Mouse (Mus musculus) bone marrow, adult 2 months (tissue): ENCODE results near the gene Il4. TPM values are rescaled to one million over a fixed set of nuclear protein-coding genes. Genes with fewer than 3 reads are reported as not detected.
"Not testable (repeated sequence)": the region's sequence is repeated elsewhere in the genome, so short reads cannot be mapped to it uniquely, and the experiment has no call there.

Source experiments
- H3K27ac ChIP-seq: fragments of 200-500 bp; 2 replicates; pipeline ENCODE4 v1.5.1; 2012; ENCODE audit warnings: low read depth, mild to moderate bottlenecking, control low read depth, inconsistent platforms, low read length; ENCODE audit not compliant: control insufficient read depth, poor library complexity, insufficient read depth
- H3K4me1 ChIP-seq: fragments of 200-500 bp; 2 replicates; pipeline ENCODE4 v1.6.1; 2011; ENCODE audit warnings: low read length; ENCODE audit not compliant: control insufficient read depth, insufficient read depth
- H3K4me3 ChIP-seq: fragments of 200-500 bp; replicated peaks from 2 replicates; pipeline ENCODE3; 2011; ENCODE audit warnings: mild to moderate bottlenecking, low read depth, low read length, control low read depth; ENCODE audit not compliant: control insufficient read depth
- CTCF ChIP-seq: fragments of 200-500 bp; IDR thresholded peaks from 2 replicates; pipeline ENCODE4 v1.5.1; 2011; ENCODE audit warnings: low read length, control low read depth; ENCODE audit not compliant: control insufficient read depth, insufficient read depth
- POLR2A ChIP-seq: fragments of 200-500 bp; IDR thresholded peaks from 2 replicates; pipeline ENCODE4 v1.6.1; 2011; ENCODE audit warnings: low read depth, mild to moderate bottlenecking, control low read depth, low read length, borderline replicate concordance; ENCODE audit not compliant: control insufficient read depth
- WGBS: fragments of 180-500 bp; shearing (Covaris S2); methylation state at CpG from one replicate; pipeline ENCODE4 v1.1.7; 2018; 5-methylcytosine and 5-hydroxymethylcytosine counted together
- polyA plus RNA-seq: library from polyadenylated mRNA; stranded (reverse); fragments of >200 nt; gene quantifications from 2 replicates; pipeline ENCODE4 v1.2.4, GENCODE M21; 2011; ENCODE audit warnings: low replicate concordance; ENCODE audit not compliant: missing spikeins, insufficient read depth, insufficient read length

The Il4 gene
- polyA plus RNA-seq, 1 experiment = not detected

- no peak overlapping the region for H3K27ac ChIP-seq
These were observed 51.8 kb downstream of the Il4 start for GRCm38 (mm10) chr11:53566646-53567045.

GRCm38 (mm10) chr11:53561986-53562385 is 56.5 kb downstream of the Il4 start:
- Histone ChIP-seq H3K27ac (no peak overlapping the region), H3K4me1 (no peaks in the 10 kb centered on the region), H3K4me3 (no peak overlapping the region)
- WGBS = 59% methylated on average over 2 of the region's 2 CpGs
- TF ChIP-seq CTCF = no peak
- TF ChIP-seq POLR2A = no peak

More at GRCm38 (mm10) chr11:53566646-53567045, 51.8 kb downstream of the Il4 start:
- WGBS = 87% methylated on average over 4 of the region's 4 CpGs
- TF ChIP-seq CTCF (no peak), POLR2A (no peak)
- Histone ChIP-seq H3K4me1 (no peaks in the 10 kb centered on the region), H3K4me3 (no peak overlapping the region)

- H3K4me3 ChIP-seq, H3K4me1 ChIP-seq, H3K27ac ChIP-seq: not testable (repeated sequence)
- 79% methylated on average over 2 of the region's 3 CpGs for whole genome bisulfite sequencing
These were observed 58.5 kb downstream of the Il4 start for GRCm38 (mm10) chr11:53559980-53560379.

GRCm38 (mm10) chr11:53557992-53558391 is 60.5 kb downstream of the Il4 start:
- not testable (repeated sequence) for H3K4me1 ChIP-seq, H3K4me3 ChIP-seq, H3K27ac ChIP-seq
- 78% methylated on average over 2 of the region's 3 CpGs for WGBS

- WGBS = 83% methylated on average over 13 of the region's 20 CpGs
- not testable (repeated sequence) for H3K4me1 ChIP-seq, H3K4me3 ChIP-seq, H3K27ac ChIP-seq
These were observed 61.9 kb downstream of the Il4 start for GRCm38 (mm10) chr11:53556529-53556928.

Other genes starting within 250 kb of the Il4 start
- gene Leap2, start 195.5 kb downstream of the Il4 start, polyA plus RNA-seq = not detected in 2 replicates
- 161 and 271 TPM in 2 replicates for gene Uqcrq, start 187.8 kb downstream of the Il4 start, polyA plus RNA-seq
- 0.85 TPM in 1 of 2 replicates, not detected in the other for gene Gdf9, start 187.6 kb downstream of the Il4 start, polyA plus RNA-seq
- 0.41 TPM in 1 of 2 replicates, not detected in the other for gene Gm10447, start 161.6 kb downstream of the Il4 start, polyA plus RNA-seq
- 0.70 TPM in 1 of 2 replicates, not detected in the other for gene Shroom1, start 161.5 kb downstream of the Il4 start, polyA plus RNA-seq
- not detected in 2 replicates for gene Gm9837, start 148.2 kb downstream of the Il4 start, polyA plus RNA-seq
- not detected in 2 replicates for gene Gm9945, start 138.5 kb downstream of the Il4 start, polyA plus RNA-seq
- gene Sowaha, start 138.4 kb downstream of the Il4 start, polyA plus RNA-seq = 8.2 and 13.3 TPM in 2 replicates
- gene Sept8, start 99.4 kb downstream of the Il4 start, polyA plus RNA-seq = 38.7 and 52.2 TPM in 2 replicates
- gene Kif3a, start 51.3 kb downstream of the Il4 start, polyA plus RNA-seq = 3.7 and 4.5 TPM in 2 replicates
- not detected in 2 replicates for gene Il13, start 16.0 kb upstream of the Il4 start, polyA plus RNA-seq
- 8.9 and 15.2 TPM in 2 replicates for gene Rad50, start 88.7 kb upstream of the Il4 start, polyA plus RNA-seq
- not detected in 2 replicates for gene Il5, start 102.1 kb upstream of the Il4 start, polyA plus RNA-seq
- 23.0 and 35.5 TPM in 2 replicates for gene Irf1, start 151.3 kb upstream of the Il4 start, polyA plus RNA-seq
- gene Gm17334, start 154.5 kb upstream of the Il4 start, polyA plus RNA-seq = not detected in 2 replicates
- gene Gm12216, start 240.6 kb upstream of the Il4 start, polyA plus RNA-seq = 1.4 and 7.8 TPM in 2 replicates